Mouse (Mus musculus): ENCODE measurements around the gene Itpa.

- TF ChIP-seq CTCF (IDR thresholded peaks at IDR 0.05; ENCODE audit: low read depth, low read length): no peak
- TF ChIP-seq POLR2A (IDR thresholded peaks at IDR 0.05; ENCODE audit: extremely low read depth, insufficient read depth, low read length): no peak
These were observed 39.6 kb downstream of the Itpa start for GRCm38 (mm10) chr2:130707057-130707456.
